Comparison of ENCODE assay signal across 8 mouse cellular contexts in the genomic region with DNA sequence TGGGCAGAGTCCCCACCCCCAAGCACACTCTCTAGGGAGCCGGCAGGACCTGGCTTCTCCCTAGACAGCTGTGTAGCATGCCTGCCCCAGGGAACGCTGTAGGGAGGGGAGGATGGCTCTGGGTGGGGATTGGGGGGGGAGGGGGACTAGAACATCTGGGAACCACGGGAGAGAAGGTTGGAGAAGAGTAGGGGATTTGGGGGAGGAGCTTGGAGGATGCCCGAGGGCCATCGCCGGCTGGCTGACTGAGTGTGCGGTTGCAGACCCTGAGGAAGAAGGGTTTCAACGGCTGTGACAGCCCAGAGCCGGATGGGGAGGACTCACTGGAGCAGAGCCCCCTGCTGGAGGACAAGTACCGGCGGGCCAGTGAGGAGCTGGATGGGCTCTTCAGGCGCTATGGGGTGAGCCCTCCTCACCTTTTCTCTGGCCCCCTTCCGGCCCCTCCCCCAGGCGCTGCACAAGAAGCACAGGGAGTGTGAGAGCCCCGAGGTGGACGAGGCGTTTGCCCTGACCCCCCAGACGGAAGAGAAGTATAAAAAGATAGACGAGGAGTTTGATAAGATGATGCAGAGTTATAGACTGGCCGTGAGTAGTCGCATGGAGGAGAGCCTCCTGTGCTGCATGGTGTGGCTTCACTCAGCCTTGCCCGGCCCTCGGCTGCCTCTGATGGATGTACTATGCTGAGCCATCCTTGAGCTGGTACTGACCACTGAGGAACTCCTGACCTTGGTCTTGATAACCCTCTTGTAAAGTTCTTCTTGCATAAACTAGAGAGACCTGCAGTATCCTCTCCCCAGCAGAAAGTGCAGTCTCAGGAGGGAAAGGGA. TPM values are rescaled to one million over a fixed set of nuclear protein-coding genes. Genes with fewer than 3 reads are reported as not detected.
DNase-seq lines count a peak whose midpoint lies in the region; ATAC-seq and TF ChIP-seq lines count a peak whose summit lies in the region.

No protein-coding gene starts in this region.

- H3K36me3 ChIP-seq in E14TG2a.4 (ENCODE audit: insufficient read depth, low read length), result peaks cover 70% of the 10 kb centered on the region
- H3K36me3 ChIP-seq in embryonic facial prominence, embryonic 15.5 days, result peaks cover 68% of the 10 kb centered on the region
- H3K36me3 ChIP-seq in hindbrain, embryonic 16.5 days (ENCODE audit: control insufficient read depth, insufficient read depth, low read length), result peaks cover 22% of the 10 kb centered on the region
- H3K36me3 ChIP-seq in lung, postnatal 0 days (ENCODE audit: insufficient read depth, low read length), result peaks cover 46% of the 10 kb centered on the region
- H3K36me3 ChIP-seq in small intestine, adult 2 months (ENCODE audit: control insufficient read depth, insufficient read depth, low read length), result peaks cover 65% of the 10 kb centered on the region

- peak overlapping the region; percentile 23 for H3K4me3 ChIP-seq in E14TG2a.4 (replicated peaks; ENCODE audit: low read length)
- H3K4me3 ChIP-seq in embryonic facial prominence, embryonic 15.5 days (replicated peaks), result no peak overlapping the region
- no peak overlapping the region for H3K4me3 ChIP-seq in hindbrain, embryonic 16.5 days (ENCODE audit: low read length)
- H3K4me3 ChIP-seq in lung, postnatal 0 days (ENCODE audit: low read depth, low read length), result no peak overlapping the region
- no peak overlapping the region for H3K4me3 ChIP-seq in small intestine, adult 2 months (ENCODE audit: low read depth, low read length)

- no peak overlapping the region for H3K4me2 ChIP-seq in embryonic facial prominence, embryonic 15.5 days (replicated peaks)
- no peak overlapping the region for H3K4me2 ChIP-seq in hindbrain, embryonic 16.5 days (ENCODE audit: low read length)
- no peak overlapping the region for H3K4me2 ChIP-seq in lung, postnatal 0 days (replicated peaks; ENCODE audit: low read depth, low read length)

- TF ChIP-seq EP300 in lung, postnatal 0 days (IDR thresholded peaks at IDR 0.05), result no peak

- no peaks in the 10 kb centered on the region for H3K27me3 ChIP-seq in E14TG2a.4 (ENCODE audit: insufficient read depth, low read length)
- H3K27me3 ChIP-seq in embryonic facial prominence, embryonic 15.5 days, result no peaks in the 10 kb centered on the region
- no peaks in the 10 kb centered on the region for H3K27me3 ChIP-seq in hindbrain, embryonic 16.5 days (replicated peaks; ENCODE audit: control insufficient read depth, insufficient read depth, low read length)
- H3K27me3 ChIP-seq in lung, postnatal 0 days (replicated peaks; ENCODE audit: insufficient read depth, low read length), result no peaks in the 10 kb centered on the region
- no peaks in the 10 kb centered on the region for H3K27me3 ChIP-seq in small intestine, adult 2 months (ENCODE audit: control insufficient read depth, insufficient read depth, low read length)

- 22% methylated on average over 23 of the region's 23 CpGs for WGBS in embryonic facial prominence, embryonic 15.5 days
- WGBS in hindbrain, embryonic 16.5 days, result 19% methylated on average over 23 of the region's 23 CpGs
- WGBS in lung, postnatal 0 days, result 27% methylated on average over 23 of the region's 23 CpGs
- 55% methylated on average over 23 of the region's 23 CpGs for WGBS in small intestine, adult 2 months

- no peak overlapping the region; the same call in 1 of the 2 replicates for H3K27ac ChIP-seq in embryonic facial prominence, embryonic 15.5 days (replicated peaks)
- H3K27ac ChIP-seq in hindbrain, embryonic 16.5 days (ENCODE audit: low read depth, low read length), result no peak overlapping the region
- no peak overlapping the region for H3K27ac ChIP-seq in lung, postnatal 0 days (ENCODE audit: low read length)
- no peak overlapping the region for H3K27ac ChIP-seq in small intestine, adult 2 months (ENCODE audit: insufficient read depth, low read depth, low read length)

- TF ChIP-seq CTCF in E14TG2a.4 (conservative IDR thresholded peaks at IDR 0.05; ENCODE audit: low read length), result peak; percentile 52
- peak; percentile 77 for TF ChIP-seq CTCF in lung, postnatal 0 days (IDR thresholded peaks at IDR 0.05)
- peak; percentile 42; the same call in 1 of the 2 replicates for TF ChIP-seq CTCF in small intestine, adult 2 months (IDR thresholded peaks at IDR 0.05; ENCODE audit: extremely low read depth, insufficient read length, insufficient replicate concordance, low read depth, low read length)

- peak; percentile 51 to 54 for DNase-seq in cerebellum, adult 18-20 months
- no peak for DNase-seq in cerebellum, adult 9-10 months
- peak; percentile 66 for DNase-seq in lung, postnatal 0 days (ENCODE audit: low spot score)
- no peak for DNase-seq in frontal cortex, postnatal 36 days (ENCODE audit: low spot score in 2 of 2)

- TF ChIP-seq POLR2A in small intestine, adult 2 months (IDR thresholded peaks at IDR 0.05; ENCODE audit: low read depth, low read length), result no peak

- ATAC-seq in embryonic facial prominence, embryonic 15.5 days (ENCODE audit: insufficient number of reproducible peaks, low FRiP score, low TSS enrichment, low read depth), result peak; percentile 56
- ATAC-seq in hindbrain, embryonic 16.5 days, result peak; percentile 32
- ATAC-seq in lung, postnatal 0 days, result peak; percentile 68

- H3K9me3 ChIP-seq in E14TG2a.4 (ENCODE audit: low read length), result no peaks in the 10 kb centered on the region
- H3K9me3 ChIP-seq in embryonic facial prominence, embryonic 15.5 days (replicated peaks), result no peaks in the 10 kb centered on the region
- H3K9me3 ChIP-seq in hindbrain, embryonic 16.5 days (ENCODE audit: control insufficient read depth, low read length), result no peaks in the 10 kb centered on the region
- H3K9me3 ChIP-seq in lung, postnatal 0 days (ENCODE audit: low read length), result no peaks in the 10 kb centered on the region

- H3K9ac ChIP-seq in embryonic facial prominence, embryonic 15.5 days, result no peak overlapping the region
- no peak overlapping the region for H3K9ac ChIP-seq in hindbrain, embryonic 16.5 days (ENCODE audit: low read depth, low read length)
- H3K9ac ChIP-seq in lung, postnatal 0 days (replicated peaks; ENCODE audit: low read depth), result no peak overlapping the region

- peaks cover 59% of the 10 kb centered on the region for H3K4me1 ChIP-seq in E14TG2a.4 (replicated peaks; ENCODE audit: low read depth, low read length)
- 0 out of 2 replicates have a peak, but pooled peaks cover 6% of the 10 kb centered on the region for H3K4me1 ChIP-seq in embryonic facial prominence, embryonic 15.5 days
- H3K4me1 ChIP-seq in hindbrain, embryonic 16.5 days (ENCODE audit: control insufficient read depth, insufficient read depth, low read depth, low read length), result peaks cover 7% of the 10 kb centered on the region
- no peaks in the 10 kb centered on the region for H3K4me1 ChIP-seq in lung, postnatal 0 days (ENCODE audit: insufficient read depth, low read depth, low read length)
- H3K4me1 ChIP-seq in small intestine, adult 2 months (ENCODE audit: control insufficient read depth, insufficient read depth, insufficient read length, low read length), result 0 out of 2 replicates have a peak, but pooled peaks cover under 1% of the 10 kb centered on the region

RNA-seq across cellular contexts. Expression of gene Mef2d, which starts 15.8 kb away (rescaled TPM):
- polyA plus RNA-seq in embryonic facial prominence, embryonic 15.5 days (2015; fragmentation: Nextera tagmentation; extraction: Ambion mirVana), result 31.0 and 31.1 TPM in 2 replicates
- 16.4 and 24.1 TPM in 2 replicates for polyA plus RNA-seq in hindbrain, embryonic 16.5 days (2015; fragmentation: Nextera tagmentation; extraction: Ambion mirVana)
- 14.4 and 15.4 TPM in 2 replicates for polyA plus RNA-seq in lung, postnatal 0 days (2015; fragmentation: Nextera tagmentation; extraction: Ambion mirVana)
- 61.9 and 89.7 TPM in 2 replicates for polyA plus RNA-seq in small intestine, adult 2 months (2012; rRNA removed)

Comparison
In these comparisons a context has a peak if more than half of its experiments do, and no peak if none do; other contexts are left out.
1. DNase-seq: peak in cerebellum, adult 18-20 months (2 of 2) and lung, postnatal 0 days (single experiment); none in cerebellum, adult 9-10 months (single experiment) and frontal cortex, postnatal 36 days (0 of 2).
2. Peak in every context shown above with its lines, with median percentiles within 50 percentile points of each other: CTCF ChIP-seq and ATAC-seq.